Mouse (Mus musculus): ENCODE results near the gene Draxin. TPM values are rescaled to one million over a fixed set of nuclear protein-coding genes. Genes with fewer than 3 reads are reported as not detected.
"Not testable (repeated sequence)": the region's sequence is repeated elsewhere in the genome, so short reads cannot be mapped to it uniquely, and the experiment has no call there.

Gene Draxin
- polyA plus RNA-seq, 1 experiment from 2014 or later, result 12.4 TPM

DNA sequence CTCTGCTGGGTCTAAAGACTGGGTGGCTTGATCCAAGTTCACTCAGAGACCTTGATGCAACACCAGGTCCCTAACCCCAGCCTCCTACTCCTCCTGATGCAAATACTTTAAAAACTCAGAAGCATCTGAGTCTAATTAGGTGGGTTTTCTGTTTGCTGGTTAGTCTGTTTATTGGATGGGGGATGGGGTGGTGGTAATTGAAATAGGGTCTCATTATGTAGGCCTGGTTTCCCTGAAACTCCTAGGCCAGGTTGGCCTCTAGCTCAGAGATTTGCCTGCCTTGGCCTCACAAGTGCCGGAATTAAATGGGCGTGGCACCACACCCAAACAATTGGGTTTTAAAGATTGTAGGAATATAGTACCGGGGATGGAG is 7.8 kb downstream of the Draxin start:
- Histone ChIP-seq H3K9me3 (no peaks in the 10 kb centered on the region), H3K4me2 (replicated peaks) (0 out of 2 replicates have a peak overlapping the region, but pooled peaks have one; percentile 1), H3K4me3 (no peak overlapping the region), H3K4me1 (peaks cover 34% of the 10 kb centered on the region), H3K27ac (no peak overlapping the region), H3K27me3 (replicated peaks) (no peaks in the 10 kb centered on the region), H3K36me3 (no peaks in the 10 kb centered on the region), H3K9ac (no peak overlapping the region)
- 52% methylated on average over 3 of the region's 3 CpGs for WGBS
- ATAC-seq (ENCODE audit: low FRiP score, low read depth), result peak; percentile 1; the same call in 1 of the 2 replicates

DNA sequence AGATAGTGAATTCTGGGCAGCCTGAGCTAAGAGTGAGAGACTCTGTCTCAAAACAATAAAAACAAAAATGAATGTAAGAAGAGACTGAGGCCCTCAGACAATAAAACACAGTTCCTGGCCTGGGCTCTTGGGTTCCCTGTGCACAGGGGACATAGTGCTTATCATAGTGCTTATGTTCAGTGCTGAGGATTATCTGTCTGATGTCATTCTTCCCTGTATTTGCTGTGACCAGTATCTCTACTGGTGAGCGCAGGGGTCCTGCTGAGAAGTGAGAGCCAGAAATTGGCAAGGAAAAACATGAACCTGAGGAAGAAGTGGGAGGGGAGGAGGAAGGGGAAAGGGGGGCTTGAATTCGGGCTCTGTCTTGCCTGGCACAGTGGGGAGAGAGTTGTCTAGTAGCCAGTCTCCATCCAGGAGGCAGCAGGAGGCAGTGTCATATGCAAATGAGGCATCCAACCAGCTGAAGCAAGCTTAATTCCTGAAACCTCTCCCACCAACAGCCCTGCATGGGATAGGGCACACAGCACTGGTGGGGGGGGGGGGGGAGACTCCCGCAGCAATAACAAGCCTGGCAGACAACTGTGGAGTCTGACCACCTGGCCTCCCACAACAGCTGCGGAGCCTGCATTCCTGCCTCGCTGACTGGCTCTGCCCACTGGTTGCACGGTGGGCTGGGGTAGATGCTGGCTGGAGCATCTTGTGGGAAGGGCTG is 8.4 kb downstream of the Draxin start:
- H3K4me3 ChIP-seq, result no peak overlapping the region
- 9% methylated on average over 6 of the region's 6 CpGs for WGBS
- H3K9me3 ChIP-seq, result no peaks in the 10 kb centered on the region
- no peak overlapping the region for H3K27ac ChIP-seq
- no peak overlapping the region for H3K9ac ChIP-seq
- ATAC-seq (ENCODE audit: low FRiP score, low read depth), result peak; percentile 87
- 0 out of 2 replicates have a peak overlapping the region, but pooled peaks have one; percentile 1 for H3K4me2 ChIP-seq (replicated peaks)
- H3K27me3 ChIP-seq (replicated peaks), result no peaks in the 10 kb centered on the region
- H3K4me1 ChIP-seq, result peaks cover 29% of the 10 kb centered on the region
- H3K36me3 ChIP-seq, result no peaks in the 10 kb centered on the region

DNA sequence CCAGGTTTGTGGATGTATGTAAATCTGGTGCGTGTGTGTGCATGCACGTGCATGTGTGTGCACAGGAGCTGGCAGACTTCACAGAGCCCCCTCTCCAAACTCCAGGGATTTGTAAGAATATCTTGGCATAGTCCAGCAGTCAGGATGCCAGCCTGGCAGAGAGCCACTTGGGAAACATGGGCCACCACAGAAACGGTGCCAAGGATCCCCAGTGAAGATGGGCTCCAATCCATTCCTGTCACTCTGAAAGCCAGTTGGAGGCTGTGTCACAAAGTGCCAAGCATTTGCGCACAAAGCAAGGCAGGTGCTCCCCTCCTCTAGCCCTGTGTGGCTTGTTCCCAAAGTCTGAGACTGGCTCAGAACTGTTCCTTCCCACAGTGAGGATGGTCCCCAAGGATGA is 9.1 kb downstream of the Draxin start:
- no peak overlapping the region for H3K4me2 ChIP-seq (replicated peaks)
- H3K27me3 ChIP-seq (replicated peaks), result no peaks in the 10 kb centered on the region
- H3K36me3 ChIP-seq, result no peaks in the 10 kb centered on the region; the same call in 1 of the 2 replicates
- WGBS, result 79% methylated on average over 4 of the region's 4 CpGs
- H3K9me3 ChIP-seq, result no peaks in the 10 kb centered on the region
- no peak overlapping the region for H3K4me3 ChIP-seq
- peaks cover 22% of the 10 kb centered on the region; the same call in 1 of the 2 replicates for H3K4me1 ChIP-seq
- no peak overlapping the region for H3K9ac ChIP-seq
- no peak overlapping the region for H3K27ac ChIP-seq
- no peak for ATAC-seq (ENCODE audit: low FRiP score, low read depth)

DNA sequence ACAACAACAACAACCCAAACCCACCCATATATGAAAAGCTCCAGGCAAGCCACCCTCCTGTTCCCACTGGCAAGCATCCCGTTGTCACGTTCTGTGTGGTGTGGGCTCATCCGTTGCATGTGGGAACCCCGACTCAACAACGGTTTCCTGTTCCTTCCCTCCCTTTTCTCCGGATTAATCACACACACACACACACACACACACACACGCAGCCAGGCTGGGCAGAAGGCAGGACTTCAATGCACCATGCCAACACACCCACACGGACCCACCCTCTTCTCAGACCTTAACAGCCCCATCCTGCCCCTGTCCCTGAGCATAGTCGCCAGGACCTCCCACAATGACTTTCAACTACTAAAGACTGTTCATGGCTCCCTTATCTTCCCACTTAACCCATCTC is 9.9 kb downstream of the Draxin start:
- Histone ChIP-seq H3K4me2 (replicated peaks) (no peak overlapping the region), H3K9ac (no peak overlapping the region), H3K4me3 (no peak overlapping the region), H3K9me3 (no peaks in the 10 kb centered on the region), H3K27me3 (replicated peaks) (no peaks in the 10 kb centered on the region), H3K4me1 (peaks cover 24% of the 10 kb centered on the region), H3K36me3 (no peaks in the 10 kb centered on the region; the same call in 1 of the 2 replicates), H3K27ac (no peak overlapping the region)
- WGBS, result 78% methylated on average over 9 of the region's 9 CpGs
- no peak for ATAC-seq (ENCODE audit: low FRiP score, low read depth)

DNA sequence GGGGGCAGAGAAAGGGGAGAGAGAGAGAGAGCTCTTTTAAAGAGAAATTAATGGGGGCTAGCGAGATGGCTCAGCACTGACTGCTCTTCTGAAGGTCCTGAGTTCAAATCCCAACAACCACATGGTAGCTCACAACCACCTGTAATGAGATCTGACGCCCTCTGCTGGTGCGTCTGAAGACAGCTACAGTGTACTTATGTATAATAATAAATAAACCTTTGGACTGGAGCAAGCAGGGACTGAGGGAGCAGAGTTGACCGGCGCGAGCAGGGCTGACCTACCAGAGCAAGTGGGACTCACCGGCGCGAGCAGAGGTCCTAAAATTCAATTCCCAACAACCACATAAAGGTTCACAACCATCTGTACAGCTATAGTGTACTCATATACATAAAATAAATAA is 10.9 kb downstream of the Draxin start:
- H3K27me3 ChIP-seq (replicated peaks); H3K9ac ChIP-seq; H3K36me3 ChIP-seq; H3K27ac ChIP-seq; H3K9me3 ChIP-seq; H3K4me2 ChIP-seq (replicated peaks); H3K4me3 ChIP-seq; ATAC-seq (ENCODE audit: low FRiP score, low read depth): not testable (repeated sequence)
- peaks cover 31% of the 10 kb centered on the region for H3K4me1 ChIP-seq
- 93% methylated on average over 9 of the region's 9 CpGs for WGBS

DNA sequence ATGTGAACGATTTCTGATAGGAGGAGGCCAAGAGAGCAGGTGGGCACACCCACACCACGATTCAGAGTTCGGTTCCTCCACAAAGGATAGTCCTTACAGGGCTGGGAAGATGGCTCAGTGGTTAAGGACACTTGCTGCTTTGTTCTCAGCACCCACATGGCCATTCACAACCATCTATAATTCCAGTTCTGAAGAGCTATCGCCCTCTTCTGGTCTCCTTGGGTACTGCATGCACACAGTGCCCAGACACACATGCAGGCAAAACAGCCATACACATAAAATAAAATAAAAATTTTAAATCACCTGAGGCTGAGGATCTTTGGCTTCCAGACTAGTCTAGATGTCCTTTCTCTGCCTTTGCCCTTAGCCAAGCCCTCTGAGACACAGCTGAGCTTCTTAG is 13.1 kb downstream of the Draxin start:
- WGBS, result 73% methylated on average over 4 of the region's 4 CpGs
- no peak for ATAC-seq (ENCODE audit: low FRiP score, low read depth)
- Histone ChIP-seq H3K4me2 (replicated peaks) (no peak overlapping the region), H3K4me1 (peaks cover 26% of the 10 kb centered on the region), H3K27ac (no peak overlapping the region), H3K9ac (no peak overlapping the region), H3K36me3 (peaks cover 14% of the 10 kb centered on the region; the same call in 1 of the 2 replicates), H3K27me3 (replicated peaks) (no peaks in the 10 kb centered on the region), H3K9me3 (no peaks in the 10 kb centered on the region), H3K4me3 (no peak overlapping the region)

DNA sequence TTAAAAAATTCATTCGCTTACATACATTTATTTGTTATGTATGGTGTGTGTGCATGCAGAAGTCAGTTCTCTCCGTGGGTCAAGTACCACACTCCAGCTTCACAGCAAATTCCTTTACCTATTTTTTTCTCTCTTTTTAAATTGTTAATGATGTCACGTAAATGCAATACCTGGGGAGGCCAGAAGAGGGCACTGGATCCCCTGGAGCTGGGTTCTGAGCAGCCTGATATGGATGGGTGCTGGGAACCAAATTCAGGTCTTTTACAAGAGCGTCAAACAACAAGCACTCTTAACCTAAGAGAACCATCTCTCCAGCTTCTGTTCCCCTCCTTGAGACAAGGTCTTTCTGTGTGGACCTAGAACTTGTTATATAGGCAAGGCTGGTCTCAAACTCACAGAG is 13.8 kb downstream of the Draxin start:
- Histone ChIP-seq H3K27me3 (replicated peaks) (no peaks in the 10 kb centered on the region), H3K27ac (no peak overlapping the region), H3K4me1 (peaks cover 19% of the 10 kb centered on the region), H3K36me3 (peaks cover 21% of the 10 kb centered on the region; the same call in 1 of the 2 replicates), H3K4me2 (replicated peaks) (no peak overlapping the region), H3K4me3 (no peak overlapping the region), H3K9ac (no peak overlapping the region), H3K9me3 (no peaks in the 10 kb centered on the region)
- whole genome bisulfite sequencing, result 83% methylated on average over 4 of the region's 4 CpGs
- ATAC-seq (ENCODE audit: low FRiP score, low read depth), result no peak

DNA sequence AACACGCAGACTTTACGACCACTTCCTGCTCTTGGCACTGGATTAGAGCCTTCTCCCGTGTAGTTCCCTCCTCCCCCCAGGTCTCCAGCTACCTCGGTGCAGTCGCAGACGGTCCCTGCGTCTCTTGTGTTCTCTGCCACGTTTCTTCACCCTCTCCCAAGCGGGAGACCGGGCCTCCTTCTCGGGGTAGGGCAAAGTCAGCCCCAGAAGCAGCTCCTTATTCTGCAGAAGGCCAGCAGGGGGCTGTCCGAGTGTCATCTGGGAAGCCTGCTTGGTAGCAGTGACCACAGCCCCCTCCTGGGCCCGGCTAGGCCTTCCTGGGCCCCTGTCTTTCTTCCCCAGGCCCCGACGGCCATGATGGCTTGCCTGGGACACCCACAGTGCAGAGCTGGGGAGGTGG is 15.0 kb downstream of the Draxin start:
- no peaks in the 10 kb centered on the region for H3K27me3 ChIP-seq (replicated peaks)
- H3K27ac ChIP-seq, result no peak overlapping the region
- H3K4me1 ChIP-seq, result peaks cover 11% of the 10 kb centered on the region
- peak; percentile 26 for ATAC-seq (ENCODE audit: low FRiP score, low read depth)
- H3K4me2 ChIP-seq (replicated peaks), result peak overlapping the region; percentile 36; the same call in 1 of the 2 replicates
- H3K9ac ChIP-seq, result peak overlapping the region; percentile 29
- H3K36me3 ChIP-seq, result peaks cover 25% of the 10 kb centered on the region; the same call in 1 of the 2 replicates
- H3K9me3 ChIP-seq, result no peaks in the 10 kb centered on the region
- no peak overlapping the region for H3K4me3 ChIP-seq
- 8% methylated on average over 15 of the region's 15 CpGs for WGBS

DNA sequence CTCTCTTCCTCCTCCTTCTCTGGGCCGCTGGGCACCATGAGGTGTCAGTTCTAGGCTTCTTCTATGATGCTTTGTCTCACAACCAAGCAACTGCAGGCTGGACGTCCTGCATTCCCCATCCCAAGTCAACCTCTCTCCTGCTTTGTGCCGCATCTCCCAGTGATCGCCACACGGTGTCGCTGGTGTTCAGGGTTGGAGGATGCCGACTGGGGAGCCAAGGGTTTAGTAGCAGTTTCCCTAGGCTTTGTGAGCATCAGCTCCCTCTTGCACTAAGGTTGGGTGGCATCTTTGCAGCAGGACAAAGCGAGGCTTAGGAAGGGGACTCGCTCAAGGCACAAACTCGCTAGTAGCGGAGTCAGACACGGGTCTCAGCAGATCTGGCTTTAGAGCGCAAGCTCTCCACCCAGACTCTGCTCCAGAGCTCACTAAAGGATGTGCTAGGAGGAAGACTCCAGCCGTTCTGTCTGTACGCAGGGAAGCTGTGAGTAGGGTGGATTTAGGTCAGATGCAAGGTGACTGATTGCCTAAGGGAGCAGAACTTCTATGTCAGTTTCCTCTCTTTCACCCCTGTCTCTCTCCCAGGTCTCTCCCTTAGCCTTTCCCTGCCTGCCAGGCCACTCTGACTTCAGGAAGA is 15.6 kb downstream of the Draxin start:
- no peak overlapping the region for H3K4me3 ChIP-seq
- peak overlapping the region; percentile 36 for H3K4me2 ChIP-seq (replicated peaks)
- H3K27ac ChIP-seq, result peak overlapping the region; percentile 46; the same call in 1 of the 2 replicates
- peaks cover 11% of the 10 kb centered on the region for H3K4me1 ChIP-seq
- no peaks in the 10 kb centered on the region for H3K9me3 ChIP-seq
- no peaks in the 10 kb centered on the region for H3K27me3 ChIP-seq (replicated peaks)
- 8% methylated on average over 15 of the region's 15 CpGs for WGBS
- ATAC-seq (ENCODE audit: low FRiP score, low read depth), result peak; percentile 77
- peaks cover 30% of the 10 kb centered on the region; the same call in 1 of the 2 replicates for H3K36me3 ChIP-seq
- H3K9ac ChIP-seq, result peak overlapping the region; percentile 29

DNA sequence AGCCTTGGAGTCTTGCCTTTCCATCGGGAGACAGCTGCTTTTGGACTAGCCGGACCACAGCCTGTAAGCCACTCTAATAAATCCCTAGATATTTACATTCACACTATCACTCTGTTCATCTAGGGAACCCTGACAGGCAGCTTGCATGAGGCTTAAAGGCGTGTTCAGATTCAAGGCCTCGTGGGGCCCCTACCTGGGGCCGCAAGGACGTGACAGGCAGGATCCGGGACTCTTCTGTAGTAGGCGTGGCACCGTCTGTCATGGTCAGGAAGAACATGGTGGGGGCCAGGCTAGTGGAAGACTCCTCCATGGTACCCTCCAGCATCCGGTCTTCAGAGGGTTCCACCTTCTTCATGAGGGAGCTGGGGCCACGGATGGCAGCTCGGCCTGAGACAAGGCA is 18.0 kb downstream of the Draxin start:
- no peak for ATAC-seq (ENCODE audit: low FRiP score, low read depth)
- Histone ChIP-seq H3K27ac (no peak overlapping the region), H3K27me3 (replicated peaks) (no peaks in the 10 kb centered on the region), H3K36me3 (peaks cover 50% of the 10 kb centered on the region; the same call in 1 of the 2 replicates), H3K4me1 (peaks cover 22% of the 10 kb centered on the region), H3K9ac (no peak overlapping the region), H3K9me3 (no peaks in the 10 kb centered on the region), H3K4me3 (no peak overlapping the region), H3K4me2 (replicated peaks) (no peak overlapping the region)
- 88% methylated on average over 12 of the region's 12 CpGs for WGBS

DNA sequence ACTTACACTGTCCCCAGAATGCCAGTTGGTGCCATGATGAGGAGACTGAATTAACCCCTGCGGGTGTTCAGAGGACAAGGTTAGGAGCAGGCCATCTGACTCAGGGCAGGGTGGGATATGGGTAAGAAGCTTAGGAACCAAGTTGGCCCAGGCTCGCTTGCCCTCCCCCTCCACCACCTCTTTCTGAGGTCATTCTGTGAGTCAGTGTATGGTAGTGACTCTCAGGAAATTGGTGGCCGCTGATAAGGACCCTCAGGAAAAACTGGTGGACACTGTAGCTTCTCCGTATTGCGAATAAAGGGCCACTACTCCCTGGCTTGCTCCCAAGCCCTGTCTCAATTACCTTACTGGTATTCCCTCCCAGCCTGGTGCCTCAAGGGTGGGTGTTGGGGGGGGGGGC is 21.3 kb downstream of the Draxin start:
- no peaks in the 10 kb centered on the region for H3K9me3 ChIP-seq
- H3K27ac ChIP-seq, result no peak overlapping the region
- H3K36me3 ChIP-seq, result peaks cover 50% of the 10 kb centered on the region; the same call in 1 of the 2 replicates
- no peak overlapping the region for H3K9ac ChIP-seq
- H3K27me3 ChIP-seq (replicated peaks), result no peaks in the 10 kb centered on the region
- 86% methylated on average over 5 of the region's 5 CpGs for WGBS
- H3K4me1 ChIP-seq, result peaks cover 13% of the 10 kb centered on the region
- H3K4me3 ChIP-seq, result no peak overlapping the region
- no peak overlapping the region for H3K4me2 ChIP-seq (replicated peaks)
- no peak for ATAC-seq (ENCODE audit: low FRiP score, low read depth)

DNA sequence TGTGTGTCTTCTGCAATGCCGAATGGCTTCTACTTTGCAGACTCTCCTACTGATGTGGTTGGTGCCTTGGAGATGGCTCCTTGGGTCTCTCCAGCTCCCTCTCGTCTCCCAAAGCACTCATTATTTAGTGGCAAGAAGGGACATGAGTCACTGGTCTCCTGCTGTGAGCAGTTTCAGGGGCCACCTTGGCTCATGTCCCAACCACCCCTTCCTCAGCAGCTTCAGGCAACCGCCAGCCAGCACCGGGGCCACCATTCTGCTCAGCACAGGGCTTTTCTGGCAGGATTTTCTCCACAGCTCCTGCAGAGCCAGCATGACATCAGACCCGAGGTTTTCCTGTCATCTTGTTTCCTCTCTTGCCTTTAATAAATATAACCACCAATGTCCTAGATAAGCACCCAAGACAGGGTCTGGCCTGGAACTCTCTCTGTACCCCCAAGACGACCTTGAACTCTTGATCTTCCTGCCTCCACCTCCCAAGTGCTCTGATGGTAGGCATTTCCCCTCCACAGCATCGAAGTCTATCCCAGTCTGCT is 21.9 kb downstream of the Draxin start:
- ATAC-seq (ENCODE audit: low FRiP score, low read depth), result no peak
- no peak overlapping the region for H3K27ac ChIP-seq

More for the DNA sequence above, 21.9 kb downstream of the Draxin start:
- peaks cover 13% of the 10 kb centered on the region for H3K4me1 ChIP-seq
- 68% methylated on average over 7 of the region's 7 CpGs for WGBS
- H3K4me2 ChIP-seq (replicated peaks), result no peak overlapping the region
- H3K9ac ChIP-seq, result no peak overlapping the region
- no peak overlapping the region for H3K4me3 ChIP-seq
- no peaks in the 10 kb centered on the region for H3K9me3 ChIP-seq
- no peaks in the 10 kb centered on the region for H3K27me3 ChIP-seq (replicated peaks)
- peaks cover 44% of the 10 kb centered on the region; the same call in 1 of the 2 replicates for H3K36me3 ChIP-seq
